Mouse (Mus musculus) right cerebral cortex, postnatal 36 days (tissue): ENCODE data around the gene Ccl12.
A peak's percentile ranks its signal among the peaks of the same experiment; 100 is the strongest.

Experiments
- DNase-seq, 2 experiments: peaks; one replicate each; pipeline ENCODE4 v3.0.0; 2022; ENCODE audit warnings: low spot score in 2 of 2, mixed read lengths in 1 of 2

Gene Ccl12

GRCm38 (mm10) chr11:82101529-82101928 is at the start of gene Ccl12:
Gene Ccl12, plus strand, starts transcription at chr11:82101845.
- DNase-seq: no peak

GRCm38 (mm10) chr11:82053849-82054248 is 47.8 kb upstream of the Ccl12 start:
- no peak for DNase-seq

GRCm38 (mm10) chr11:82057646-82058045 is 44.0 kb upstream of the Ccl12 start, which contains the start of gene Ccl11:
Gene Ccl11, plus strand, starts transcription at chr11:82057823.
- peak; percentile 17 to 27 for DNase-seq

GRCm38 (mm10) chr11:82062226-82062625 is 39.4 kb upstream of the Ccl12 start:
- no peak for DNase-seq

- DNase-seq: no peak
Measured at GRCm38 (mm10) chr11:82063454-82063853, 38.2 kb upstream of the Ccl12 start.

GRCm38 (mm10) chr11:82066953-82067571 is 34.6 kb upstream of the Ccl12 start:
- no peak for DNase-seq

- no peak for DNase-seq
Measured at GRCm38 (mm10) chr11:82071076-82071475, 30.6 kb upstream of the Ccl12 start.

GRCm38 (mm10) chr11:82072374-82072773 is 29.3 kb upstream of the Ccl12 start:
- no peak for DNase-seq

GRCm38 (mm10) chr11:82072984-82073383 is 28.7 kb upstream of the Ccl12 start:
- no peak for DNase-seq

GRCm38 (mm10) chr11:82073686-82074085 is 28.0 kb upstream of the Ccl12 start:
- DNase-seq: no peak

- no peak for DNase-seq
Measured at GRCm38 (mm10) chr11:82077031-82077430, 24.6 kb upstream of the Ccl12 start.

- no peak for DNase-seq
Measured at GRCm38 (mm10) chr11:82078136-82078730, 23.4 kb upstream of the Ccl12 start.

- no peak for DNase-seq
Measured at GRCm38 (mm10) chr11:82080865-82081264, 20.8 kb upstream of the Ccl12 start.

- DNase-seq: no peak
Measured at GRCm38 (mm10) chr11:82084360-82084759, 17.3 kb upstream of the Ccl12 start.

- no peak for DNase-seq
Measured at GRCm38 (mm10) chr11:82099511-82100323, 1.9 kb upstream of the Ccl12 start.

GRCm38 (mm10) chr11:82101087-82101486 is 558 bp upstream of the Ccl12 start:
- no peak for DNase-seq

- DNase-seq: no peak
Measured at GRCm38 (mm10) chr11:82109611-82110010, 8.0 kb downstream of the Ccl12 start.

GRCm38 (mm10) chr11:82110372-82111248 is 9.0 kb downstream of the Ccl12 start:
- no peak for DNase-seq

GRCm38 (mm10) chr11:82114885-82115284 is 13.2 kb downstream of the Ccl12 start, which contains the start of gene Ccl8:
Gene Ccl8, plus strand, starts transcription at chr11:82115185.
- DNase-seq: no peak

GRCm38 (mm10) chr11:82116041-82116440 is 14.4 kb downstream of the Ccl12 start:
- DNase-seq: no peak

- DNase-seq: no peak
Measured at GRCm38 (mm10) chr11:82132977-82133376, 31.3 kb downstream of the Ccl12 start.

- DNase-seq: no peak
Measured at GRCm38 (mm10) chr11:82136196-82136595, 34.6 kb downstream of the Ccl12 start.
